Mouse (Mus musculus): ENCODE measurements around the gene Card10.
A peak's percentile ranks its signal among the peaks of the same experiment; 100 is the strongest.

Card10 gene

GRCm38 (mm10) chr15:78801971-78802741, 686 bp downstream of the Card10 start:
- DNase-seq (ENCODE audit: low spot score): no peak

- no peak for DNase-seq (ENCODE audit: low spot score)
Measured at GRCm38 (mm10) chr15:78801571-78801970, 1.3 kb downstream of the Card10 start.

- no peak for DNase-seq (ENCODE audit: low spot score)
Measured at GRCm38 (mm10) chr15:78799029-78799428, 3.8 kb downstream of the Card10 start.

GRCm38 (mm10) chr15:78797060-78797329, 5.8 kb downstream of the Card10 start:
- DNase-seq (ENCODE audit: low spot score): no peak

GRCm38 (mm10) chr15:78796196-78797059, 6.4 kb downstream of the Card10 start:
- DNase-seq (ENCODE audit: low spot score): no peak

GRCm38 (mm10) chr15:78790990-78791389, 11.9 kb downstream of the Card10 start:
- DNase-seq (ENCODE audit: low spot score): no peak

GRCm38 (mm10) chr15:78790451-78790850, 12.4 kb downstream of the Card10 start:
- DNase-seq (ENCODE audit: low spot score): no peak

GRCm38 (mm10) chr15:78789721-78790323, 13.0 kb downstream of the Card10 start:
- DNase-seq (ENCODE audit: low spot score): no peak

GRCm38 (mm10) chr15:78788042-78788441, 14.8 kb downstream of the Card10 start:
- no peak for DNase-seq (ENCODE audit: low spot score)

GRCm38 (mm10) chr15:78787287-78787856, 15.5 kb downstream of the Card10 start:
- DNase-seq (ENCODE audit: low spot score): no peak

- no peak for DNase-seq (ENCODE audit: low spot score)
Measured at GRCm38 (mm10) chr15:78786411-78786818, 16.4 kb downstream of the Card10 start.

- no peak for DNase-seq (ENCODE audit: low spot score)
Measured at GRCm38 (mm10) chr15:78785961-78786360, 16.9 kb downstream of the Card10 start.

GRCm38 (mm10) chr15:78785258-78785657, 17.6 kb downstream of the Card10 start:
- no peak for DNase-seq (ENCODE audit: low spot score)

- DNase-seq (ENCODE audit: low spot score): no peak
Measured at GRCm38 (mm10) chr15:78784520-78784919, 18.3 kb downstream of the Card10 start.

- no peak for DNase-seq (ENCODE audit: low spot score)
Measured at GRCm38 (mm10) chr15:78782348-78783103, 20.3 kb downstream of the Card10 start.

- DNase-seq (ENCODE audit: low spot score): no peak
Measured at GRCm38 (mm10) chr15:78780908-78781307, 21.9 kb downstream of the Card10 start.

GRCm38 (mm10) chr15:78780359-78780758, 22.5 kb downstream of the Card10 start:
- DNase-seq (ENCODE audit: low spot score): no peak

- no peak for DNase-seq (ENCODE audit: low spot score)
Measured at GRCm38 (mm10) chr15:78779690-78780089, 23.2 kb downstream of the Card10 start.

- DNase-seq (ENCODE audit: low spot score): no peak
Measured at GRCm38 (mm10) chr15:78779253-78779652, 23.6 kb downstream of the Card10 start.

GRCm38 (mm10) chr15:78778077-78778870, 24.6 kb downstream of the Card10 start:
- peak; percentile 96 for DNase-seq (ENCODE audit: low spot score)

GRCm38 (mm10) chr15:78773290-78773729, 29.5 kb downstream of the Card10 start, which contains the start of gene Mfng:
Gene Mfng (minus strand): TSS chr15:78773475.
- DNase-seq (ENCODE audit: low spot score): no peak

Measured in layer of hippocampus, adult 9-10 months (tissue).